Mouse (Mus musculus) common myeloid progenitor, adult 5-6 weeks (primary cell): ENCODE results near the gene Mgat4a. TPM values are rescaled to one million over a fixed set of nuclear protein-coding genes. Genes with fewer than 3 reads are reported as not detected.
"Not testable (repeated sequence)": the region's sequence is repeated elsewhere in the genome, so short reads cannot be mapped to it uniquely, and the experiment has no call there.

Experiments
- ATAC-seq: replicated peaks from 2 replicates; pipeline ENCODE4 v1.8.0; 2016; ENCODE audit warnings: low read depth, mild to moderate bottlenecking, moderate TSS enrichment, inconsistent platforms; ENCODE audit not compliant: poor library complexity, severe bottlenecking
- total RNA-seq: library from RNA; stranded (forward); fragments of 200-1000, 187-1606 nt; gene quantifications from 2 replicates; pipeline ENCODE4 v1.2.3, GENCODE M21; 2017

Gene Mgat4a
- total RNA-seq, 1 experiment from 2014 or later = 15.8 TPM

DNA sequence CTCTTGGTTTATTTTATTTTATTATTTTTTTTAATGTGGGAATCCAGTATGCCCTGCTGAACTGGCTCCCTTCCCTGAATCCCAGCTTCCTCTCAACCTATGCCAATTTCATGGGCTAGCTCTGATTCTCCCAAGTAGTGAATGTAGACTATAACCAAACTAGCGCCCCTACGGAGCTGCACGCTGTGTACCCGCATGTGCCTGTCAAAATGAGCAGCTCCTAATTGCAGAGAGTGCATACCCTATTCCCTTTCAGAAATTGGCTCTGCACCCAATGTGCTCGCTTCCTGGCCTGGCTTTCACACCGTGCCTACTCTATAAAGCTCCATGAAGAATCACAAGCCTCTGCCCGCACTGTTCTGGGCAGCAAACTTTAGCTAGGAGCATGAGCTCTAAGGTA, 7.6 kb downstream of the Mgat4a start:
- no peak for ATAC-seq

DNA sequence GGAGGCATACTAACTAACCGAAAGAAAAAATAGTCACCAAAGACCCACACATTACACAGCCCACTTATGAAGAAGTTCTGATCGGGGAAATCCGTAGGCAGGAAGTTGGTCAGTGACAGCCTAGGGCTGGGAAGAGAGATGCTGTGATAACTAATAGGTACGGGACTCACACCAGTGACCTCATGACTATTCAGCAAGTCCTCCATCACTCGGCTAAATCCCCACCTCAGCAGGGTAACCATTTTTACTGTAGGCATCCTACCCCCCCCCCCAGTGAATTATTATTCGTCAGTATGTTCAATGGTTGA, 8.3 kb downstream of the Mgat4a start:
- ATAC-seq = no peak

DNA sequence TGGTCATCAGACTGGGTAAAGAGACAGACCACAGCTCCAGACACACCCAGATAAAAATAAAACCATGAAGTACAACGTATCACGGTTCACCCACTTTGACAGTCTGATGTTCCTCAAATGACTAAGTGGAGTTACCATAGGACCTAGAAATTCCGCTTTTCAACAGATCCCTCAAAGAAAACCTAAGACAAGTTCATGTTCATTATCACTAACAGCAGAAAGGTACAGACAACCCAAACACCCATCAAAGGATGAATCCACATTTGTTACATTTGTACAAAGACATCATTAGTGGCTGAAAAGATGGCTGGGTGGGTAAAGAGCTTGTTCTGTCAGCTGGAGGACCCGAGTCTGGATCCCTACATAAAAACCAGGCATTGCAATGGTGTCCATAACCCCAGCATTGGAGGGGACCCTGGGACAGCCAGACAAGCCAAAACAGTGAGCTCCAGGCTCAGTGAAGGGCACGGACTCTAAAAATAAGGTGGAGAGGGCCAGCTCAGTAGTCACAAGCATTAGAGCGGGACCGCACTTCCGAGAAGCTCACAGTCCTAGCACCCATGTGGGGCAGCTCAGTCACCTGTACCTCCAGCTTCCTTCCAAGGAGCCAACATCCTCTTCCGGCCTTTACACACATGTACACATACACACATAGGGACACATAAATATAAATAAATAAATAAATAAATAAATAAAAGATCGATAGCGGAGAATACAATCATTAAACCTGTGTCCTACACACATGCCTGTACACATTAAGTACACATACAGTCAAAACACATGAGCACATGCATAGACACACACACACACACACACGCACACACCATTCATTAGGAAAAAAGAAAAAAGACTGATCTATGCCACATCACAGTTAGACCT, 8.9 kb downstream of the Mgat4a start:
- ATAC-seq = no peak

DNA sequence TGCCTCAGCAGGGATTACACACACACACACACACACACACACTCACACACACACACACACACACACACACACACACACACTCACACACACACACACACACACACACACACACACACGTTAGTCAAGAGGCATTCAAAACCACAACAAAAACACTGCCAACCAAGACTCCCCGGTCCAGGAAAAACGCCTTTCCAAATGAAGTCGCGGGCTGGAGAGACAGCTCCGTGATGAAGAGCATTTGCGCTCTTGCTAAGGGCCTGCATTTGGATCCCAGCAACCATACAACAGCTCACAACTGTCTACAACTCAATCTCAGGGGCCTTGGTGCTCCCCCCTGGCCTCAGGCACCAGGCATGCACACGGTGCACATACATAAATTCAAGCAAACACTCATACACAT, 10.8 kb downstream of the Mgat4a start:
- ATAC-seq = no peak

DNA sequence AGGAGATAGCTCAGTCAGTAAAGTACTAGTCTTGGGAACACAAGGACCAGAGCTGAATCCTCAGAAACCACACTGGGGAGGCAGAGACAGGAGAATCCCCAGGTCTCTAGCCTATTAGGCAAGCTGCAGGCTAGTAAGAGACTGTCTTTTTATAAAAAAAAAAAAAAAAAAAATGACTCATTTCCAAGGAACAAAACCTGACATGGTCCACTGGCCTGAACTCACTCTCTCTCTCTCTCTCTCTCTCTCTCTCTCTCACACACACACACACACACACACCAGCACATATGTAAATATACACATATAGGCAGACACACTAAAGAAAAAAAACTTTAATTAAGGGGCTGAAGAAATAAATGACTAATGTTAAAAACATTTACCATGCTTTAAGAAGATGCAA, 14.6 kb downstream of the Mgat4a start:
- ATAC-seq = no peak

DNA sequence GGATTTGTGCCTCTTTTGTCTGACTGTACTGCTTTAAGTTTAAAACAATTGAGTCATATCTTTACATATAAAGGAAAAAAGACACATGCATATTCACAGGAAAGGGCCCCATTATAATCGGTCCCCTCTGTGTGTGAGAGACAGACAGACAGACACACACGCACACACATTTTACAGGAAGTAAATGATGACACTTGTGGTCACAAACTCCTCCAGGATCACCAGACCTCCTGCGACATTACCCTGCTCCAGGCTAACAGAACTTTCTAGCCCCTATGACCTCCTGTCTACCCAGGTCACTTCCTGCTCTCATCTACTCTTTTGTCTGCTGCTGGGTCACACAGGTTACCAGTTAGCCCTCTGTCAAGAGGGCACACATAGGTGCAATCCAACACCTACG, 16.1 kb downstream of the Mgat4a start:
- peak; percentile 39; the same call in 1 of the 2 replicates for ATAC-seq

DNA sequence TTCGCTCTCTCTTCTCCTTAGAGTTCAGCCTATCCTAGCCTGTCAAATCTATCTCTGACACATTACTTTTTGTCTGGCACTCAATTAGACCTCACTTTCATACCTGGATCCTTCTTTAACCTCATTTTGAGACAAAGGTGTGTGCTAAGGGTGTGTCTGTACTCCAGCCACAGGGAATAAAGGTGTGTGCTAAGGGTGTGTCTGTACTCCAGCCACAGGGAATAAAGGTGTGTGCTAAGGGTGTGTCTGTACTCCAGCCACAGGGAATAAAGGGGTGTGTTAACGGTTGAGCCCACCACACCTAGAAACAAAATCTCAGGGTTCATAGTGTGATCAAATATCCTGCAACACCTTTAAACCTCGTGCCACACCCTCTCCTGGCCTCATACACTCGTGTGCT, 16.7 kb downstream of the Mgat4a start:
- not testable (repeated sequence) for ATAC-seq

DNA sequence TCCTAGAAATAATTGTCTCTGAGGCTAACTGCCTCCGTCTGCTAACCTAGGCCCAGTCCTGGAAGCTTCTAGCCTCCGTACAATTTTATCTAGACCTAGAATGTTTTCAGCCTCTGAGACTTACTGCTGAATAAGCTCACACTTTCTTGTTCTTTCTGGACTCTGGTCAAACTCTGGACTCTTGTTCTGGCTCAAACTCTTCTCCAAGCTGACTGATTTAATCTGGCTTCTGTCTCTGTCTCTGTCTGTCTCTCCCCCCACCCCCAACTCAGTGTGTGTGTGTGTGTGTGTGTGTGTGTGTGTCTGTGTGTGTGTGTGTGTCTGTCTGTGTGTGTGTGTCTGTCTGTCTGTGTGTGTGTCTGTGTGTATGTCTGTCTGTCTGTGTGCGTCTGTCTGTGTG, 17.3 kb downstream of the Mgat4a start:
- ATAC-seq = not testable (repeated sequence)

DNA sequence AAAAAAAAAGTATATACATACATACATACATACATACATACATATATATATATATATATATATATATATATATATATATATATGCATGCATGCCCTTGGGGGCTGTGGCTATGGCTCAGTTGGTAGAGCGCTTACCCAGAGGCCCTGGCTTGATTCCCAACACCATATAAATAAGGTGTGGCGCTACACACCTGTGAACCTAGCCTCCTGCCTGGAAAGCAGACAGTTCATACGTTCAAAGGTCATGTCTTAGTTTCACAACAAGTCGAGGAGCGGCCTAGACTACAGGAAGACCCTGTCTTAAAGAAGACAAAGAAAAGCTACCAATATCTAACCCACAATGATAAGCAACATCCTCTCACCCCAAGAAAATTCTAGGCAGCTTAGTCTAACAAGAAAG, 18.7 kb downstream of the Mgat4a start:
- no peak for ATAC-seq

DNA sequence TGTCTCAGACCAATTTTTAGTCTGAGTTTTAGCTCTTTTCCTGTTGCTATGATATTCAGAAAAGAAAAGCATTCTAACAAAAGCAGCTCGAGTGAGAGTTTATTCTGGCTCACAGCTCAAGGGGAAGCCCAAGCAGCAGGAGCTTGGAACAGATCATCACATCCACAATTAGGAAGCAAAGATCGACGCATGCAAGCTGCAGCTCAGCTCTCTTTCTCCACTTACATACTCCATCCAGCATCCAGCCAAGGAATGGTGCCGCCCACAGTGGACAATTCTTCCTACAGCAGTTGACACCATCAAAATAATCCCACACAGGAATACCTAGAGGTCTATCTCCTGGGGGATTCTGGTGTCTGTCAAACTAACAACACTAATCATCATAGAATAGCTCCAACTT, 22.0 kb downstream of the Mgat4a start:
- ATAC-seq = no peak

DNA sequence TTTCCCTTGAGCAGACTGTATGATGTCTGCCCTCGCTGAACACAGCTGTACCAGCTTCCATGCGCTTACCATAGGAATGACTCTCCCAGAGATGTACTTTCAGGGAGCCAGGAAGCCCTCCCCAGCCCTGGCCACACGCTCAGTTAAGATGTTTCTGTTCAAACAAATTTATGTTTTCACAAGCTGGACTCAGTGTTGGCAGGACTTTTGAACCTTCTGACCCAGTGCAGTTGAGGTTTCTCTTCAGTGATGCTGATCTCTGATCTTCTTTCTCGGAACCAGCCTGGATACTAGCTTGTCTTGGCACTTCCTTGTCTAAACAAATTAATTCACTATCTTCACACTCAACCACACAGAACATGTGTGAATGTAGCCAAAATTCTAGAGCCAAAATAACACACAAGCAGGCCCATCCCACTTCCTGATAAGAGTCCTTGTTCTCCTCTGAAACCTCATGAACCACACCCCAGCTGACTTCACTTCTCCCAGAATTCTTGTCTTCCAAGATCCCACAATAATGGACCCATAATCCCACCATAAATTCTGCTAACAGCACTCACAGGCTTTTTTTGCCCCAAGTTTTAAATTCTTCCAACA, 22.6 kb downstream of the Mgat4a start:
- ATAC-seq = no peak

DNA sequence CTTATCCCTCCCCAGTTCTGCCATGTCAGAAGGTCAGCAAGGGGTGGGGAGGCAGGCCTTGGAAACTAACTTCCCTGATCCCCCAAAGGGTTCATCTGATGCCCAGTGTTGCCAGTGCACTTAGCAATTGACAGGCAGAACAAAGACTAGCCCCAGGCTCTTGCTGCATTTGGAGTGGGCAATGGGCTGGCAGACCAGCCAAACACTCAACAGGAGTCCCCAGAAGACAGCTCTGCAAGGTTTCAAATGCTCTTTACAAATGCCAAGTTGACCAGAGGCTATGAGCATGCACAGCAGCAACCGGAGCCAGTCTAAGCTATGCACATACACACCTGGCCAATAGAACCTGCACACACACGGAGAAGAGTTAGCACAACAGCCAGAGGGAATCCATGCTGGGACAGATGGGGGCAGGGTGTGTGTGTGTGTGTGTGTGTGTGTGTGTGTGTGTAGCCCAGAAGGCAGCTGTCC, 27.8 kb downstream of the Mgat4a start:
- no peak for ATAC-seq

DNA sequence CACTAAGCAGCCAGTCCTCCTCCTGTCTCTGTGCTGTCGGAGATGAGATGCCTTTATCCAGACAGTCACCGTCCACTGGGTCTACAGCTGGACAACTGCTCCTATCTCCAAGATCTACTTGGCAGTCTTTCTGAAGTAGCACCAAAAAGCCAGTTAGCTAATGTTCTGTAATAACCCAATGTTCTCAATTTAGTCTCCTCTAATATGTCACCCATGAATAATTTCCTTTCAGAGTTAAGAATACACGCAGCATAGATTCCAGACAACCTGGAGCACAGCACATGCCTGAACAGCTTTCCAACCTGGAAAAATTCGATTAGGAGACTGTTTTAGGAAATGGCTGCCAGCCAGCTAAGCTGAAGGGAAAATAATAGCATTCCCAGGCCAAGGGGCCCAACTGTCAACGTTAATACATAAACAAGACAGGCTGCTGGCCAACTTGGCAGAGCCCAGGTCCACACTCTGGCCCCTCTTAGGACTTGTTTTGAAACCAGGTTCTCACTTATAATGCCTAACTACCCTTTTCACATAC, 28.6 kb downstream of the Mgat4a start:
- no peak for ATAC-seq

DNA sequence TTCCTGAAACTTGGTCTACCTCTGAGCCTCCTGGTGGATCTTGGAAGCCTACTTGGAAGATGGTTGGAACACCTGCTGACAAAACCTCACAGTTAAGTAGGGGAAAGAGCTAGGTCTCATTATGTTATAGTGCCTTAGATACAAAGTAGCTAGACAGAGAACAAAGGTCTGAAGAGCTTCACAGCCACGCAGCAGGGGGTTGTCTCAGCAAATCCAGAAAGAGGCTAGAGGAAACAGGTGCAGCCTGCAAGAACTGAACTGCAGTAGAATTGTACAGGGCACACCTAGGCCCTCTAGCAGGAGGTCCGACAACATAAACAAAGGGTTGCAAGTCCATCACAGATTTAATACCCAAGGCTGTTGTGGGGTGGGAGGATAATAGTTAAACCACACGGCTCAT, 30.6 kb downstream of the Mgat4a start:
- ATAC-seq = no peak

DNA sequence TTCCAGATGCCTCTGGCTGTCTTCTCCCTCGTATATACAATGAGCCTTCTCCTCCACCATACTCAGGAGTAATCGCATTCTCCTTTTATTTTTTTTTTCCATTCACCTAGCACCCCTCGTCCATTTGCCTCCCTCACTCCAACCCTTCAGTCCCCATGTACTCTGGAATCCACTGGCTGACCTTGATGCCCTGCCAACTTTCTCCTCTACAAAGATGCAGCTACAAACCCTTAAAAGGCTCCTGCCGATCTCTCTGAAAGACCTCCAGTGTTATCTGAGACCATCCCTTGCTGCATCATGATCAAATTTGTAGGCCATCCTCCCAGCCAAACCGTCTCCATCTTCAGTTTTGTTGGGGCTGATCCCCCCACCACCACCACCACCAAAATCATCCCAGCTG, 31.4 kb downstream of the Mgat4a start:
- ATAC-seq = no peak

DNA sequence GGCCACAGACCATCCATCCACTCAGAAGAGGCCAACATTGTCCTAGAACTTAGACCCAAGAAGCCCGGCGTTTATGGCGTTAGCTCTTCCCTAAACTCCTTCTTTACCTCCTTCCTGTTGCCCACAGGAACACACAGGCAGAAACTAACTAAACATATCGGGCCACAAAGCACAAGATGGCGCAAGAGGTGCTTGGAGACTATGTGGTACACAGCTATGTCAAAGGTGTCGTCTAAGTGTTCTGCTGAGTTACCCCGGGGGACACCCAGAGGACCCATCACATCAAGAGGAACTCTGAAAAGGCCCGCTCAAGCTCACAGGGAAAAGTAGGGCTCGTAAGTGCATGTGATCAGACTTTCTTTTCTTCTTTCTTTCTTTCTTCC, 35.5 kb downstream of the Mgat4a start:
- ATAC-seq = peak; percentile 43

DNA sequence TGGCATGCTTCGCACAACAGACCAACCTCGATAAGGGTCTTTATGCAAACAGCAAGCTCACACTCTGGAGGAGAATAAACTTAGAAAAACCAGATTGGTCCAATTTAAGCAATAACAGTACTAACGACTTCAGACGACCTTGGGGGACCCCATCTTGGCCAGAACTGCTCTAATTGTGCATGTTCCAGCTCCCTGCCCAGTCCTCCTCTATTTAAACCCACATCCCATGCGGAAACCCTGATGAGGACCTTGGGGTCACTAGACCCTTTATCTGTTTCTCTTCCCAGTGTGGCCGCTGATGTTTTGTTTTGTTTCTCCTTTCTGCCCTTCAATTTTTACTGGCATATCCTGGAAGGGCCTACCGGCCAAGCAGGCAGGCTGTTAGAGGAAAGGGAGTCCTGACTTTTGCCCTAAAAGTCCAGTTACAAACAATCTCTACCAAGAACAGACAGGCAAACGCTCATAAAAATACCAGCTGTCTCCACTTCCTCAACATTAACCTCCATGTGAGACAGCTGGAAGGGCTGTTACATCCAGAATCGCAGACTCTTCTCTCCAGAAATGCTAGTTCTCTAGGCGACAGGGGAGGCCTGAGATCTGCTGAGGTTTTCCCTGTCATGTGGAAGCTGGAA, 36.0 kb downstream of the Mgat4a start:
- no peak for ATAC-seq

DNA sequence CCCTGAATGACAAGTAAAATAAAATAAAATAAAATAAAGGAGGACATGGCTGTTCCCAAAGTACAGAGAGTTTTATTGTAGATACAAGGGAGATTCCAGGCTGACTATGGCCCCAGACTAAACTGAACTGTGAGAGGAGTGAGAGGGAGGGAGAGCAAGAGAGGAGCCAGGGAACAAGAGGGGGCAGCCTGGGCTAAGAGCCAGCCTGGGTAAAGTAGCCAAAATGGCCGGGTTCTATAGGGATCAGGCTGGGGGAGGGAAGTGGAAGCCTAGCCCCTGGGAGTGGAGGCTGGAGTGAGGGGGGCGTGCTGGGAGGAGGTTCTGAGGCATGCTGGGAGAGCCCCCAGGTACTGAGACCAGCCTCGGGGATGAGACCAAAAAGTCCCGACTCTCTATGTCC, 37.2 kb downstream of the Mgat4a start:
- ATAC-seq = no peak

DNA sequence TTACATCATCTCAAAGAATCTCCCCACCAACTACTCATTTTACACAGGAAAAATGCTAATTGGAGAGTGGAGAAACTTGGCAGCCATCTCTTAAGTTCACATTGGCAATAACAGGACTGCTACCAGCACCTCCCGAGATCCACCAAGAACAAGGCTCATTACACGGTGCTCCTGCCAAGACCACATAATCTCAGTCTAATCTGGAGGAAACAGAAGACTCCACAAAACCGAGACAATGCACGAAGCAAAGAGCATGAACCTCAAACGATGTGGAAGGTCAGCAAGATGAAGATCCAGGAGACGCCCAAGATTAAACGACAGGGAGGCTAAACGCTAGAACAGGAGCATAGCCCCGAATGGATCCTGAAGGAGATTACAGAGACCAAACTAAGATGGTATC, 38.5 kb downstream of the Mgat4a start:
- peak; percentile 50 for ATAC-seq

DNA sequence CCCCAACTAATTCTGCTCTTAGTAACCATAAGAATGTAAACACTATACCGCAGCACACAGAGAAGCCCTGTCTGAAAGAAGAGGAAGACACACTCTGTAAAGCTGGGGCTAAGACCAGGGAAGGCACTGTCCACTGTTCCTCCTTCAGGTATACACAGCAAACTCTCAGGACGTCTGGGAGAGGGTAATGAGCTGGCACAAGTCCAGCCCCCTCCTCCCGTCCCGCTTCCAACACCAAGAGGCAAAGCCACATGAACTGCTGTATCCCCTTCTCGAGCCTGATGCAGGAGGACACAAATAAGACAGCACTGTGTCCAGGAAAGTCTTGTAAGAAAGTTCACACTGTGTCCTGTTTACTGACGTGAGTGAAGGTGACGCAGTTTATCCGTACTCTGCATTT, 40.1 kb downstream of the Mgat4a start:
- ATAC-seq = no peak

DNA sequence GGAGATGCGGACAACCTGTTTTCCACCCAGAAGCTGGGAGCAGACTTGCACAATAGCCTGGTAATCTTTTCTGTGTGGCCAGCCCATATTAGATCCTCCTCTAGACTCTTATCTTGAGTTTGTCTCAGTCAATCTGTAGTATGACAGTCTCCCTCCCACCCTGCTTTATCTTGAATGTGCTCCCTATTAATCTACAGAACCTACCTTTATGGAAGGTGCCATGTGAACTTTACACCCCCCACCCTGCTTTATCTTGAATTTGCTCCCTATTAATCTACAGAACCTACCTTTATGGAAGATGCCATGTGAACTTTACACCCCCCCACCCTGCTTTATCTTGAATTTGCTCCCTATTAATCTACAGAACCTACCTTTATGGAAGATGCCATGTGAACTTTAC, 41.4 kb downstream of the Mgat4a start:
- not testable (repeated sequence) for ATAC-seq
